Mouse (Mus musculus) forebrain, embryonic 12.5 days (tissue): ENCODE measurements around the gene Tmem132c. TPM values are rescaled to one million over a fixed set of nuclear protein-coding genes. Genes with fewer than 3 reads are reported as not detected.

ENCODE experiments used
- ATAC-seq: fragments of 200-750 bp; cut with Nextera tagmentation; 2 replicates; pipeline ENCODE4 v1.8.0; 2017; ENCODE audit warnings: moderate TSS enrichment; ENCODE audit not compliant: low FRiP score
- H3K27ac ChIP-seq: fragments of 300-500 bp; sonication (generic); 2 replicates; pipeline ENCODE4 v1.5.1; 2016; ENCODE audit warnings: mild to moderate bottlenecking
- H3K27me3 ChIP-seq: fragments of 300-500 bp; sonication (generic); 2 replicates; pipeline ENCODE4 v1.6.1; 2016; ENCODE audit warnings: mild to moderate bottlenecking
- H3K36me3 ChIP-seq: fragments of 300-500 bp; sonication (generic); replicated peaks from 2 replicates; pipeline ENCODE4 v1.6.1; 2016; ENCODE audit warnings: mild to moderate bottlenecking
- H3K4me1 ChIP-seq: fragments of 300-500 bp; sonication (generic); 2 replicates; pipeline ENCODE4 v1.6.1; 2016
- H3K4me2 ChIP-seq: fragments of 300-500 bp; sonication (generic); 2 replicates; pipeline ENCODE4 v1.6.1; 2016; ENCODE audit warnings: mild to moderate bottlenecking, moderate library complexity
- H3K4me3 ChIP-seq: fragments of 300-500 bp; sonication (generic); replicated peaks from 2 replicates; pipeline ENCODE4 v1.5.1; 2016; ENCODE audit warnings: mild to moderate bottlenecking
- H3K9ac ChIP-seq: fragments of 300-500 bp; sonication (generic); 2 replicates; pipeline ENCODE4 v1.6.1; 2016; ENCODE audit warnings: mild to moderate bottlenecking
- H3K9me3 ChIP-seq: fragments of 300-500 bp; sonication (generic); 2 replicates; pipeline ENCODE4 v1.6.1; 2016
- WGBS: fragments of 180-500 bp; shearing (Covaris S2); methylation state at CpG from one replicate; pipeline ENCODE4 v1.1.7; 2016; 5-methylcytosine and 5-hydroxymethylcytosine counted together
- polyA plus RNA-seq: library from polyadenylated mRNA; unstranded; fragments of >200 nt; fragmentation: Nextera tagmentation; extraction: Ambion mirVana; gene quantifications from 2 replicates; pipeline ENCODE4 v1.2.1, GENCODE M21; 2016

The Tmem132c gene
- polyA plus RNA-seq, 1 experiment from 2014 or later: 20.9 TPM

DNA sequence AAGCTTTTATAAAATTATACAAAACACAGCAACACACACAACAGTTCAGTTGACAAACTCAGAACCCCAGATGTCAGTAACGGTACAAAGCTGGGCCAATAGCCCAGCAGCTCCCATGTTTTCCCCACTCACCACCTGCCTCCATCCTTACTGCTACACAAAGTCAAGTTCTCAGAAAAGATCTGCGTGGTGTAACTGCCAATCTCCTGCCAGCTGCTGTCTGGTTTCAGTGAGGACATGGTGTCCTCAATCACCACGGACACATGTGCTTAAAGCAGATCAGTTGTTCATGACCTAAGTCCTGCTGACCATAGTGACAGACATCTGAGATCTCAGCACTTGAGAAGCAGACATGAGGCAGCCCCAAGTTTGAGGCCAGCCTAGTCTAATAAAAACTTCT, 354.1 kb downstream of the Tmem132c start:
- no peak overlapping the region for H3K4me3 ChIP-seq
- no peak overlapping the region for H3K27ac ChIP-seq
- H3K9ac ChIP-seq: no peak overlapping the region
- no peak overlapping the region for H3K4me2 ChIP-seq
- no peak for ATAC-seq
- peaks cover 84% of the 10 kb centered on the region for H3K36me3 ChIP-seq
- H3K27me3 ChIP-seq: no peaks in the 10 kb centered on the region
- no peaks in the 10 kb centered on the region for H3K4me1 ChIP-seq
- WGBS: 96% methylated on average over 3 of the region's 3 CpGs
- no peaks in the 10 kb centered on the region for H3K9me3 ChIP-seq

DNA sequence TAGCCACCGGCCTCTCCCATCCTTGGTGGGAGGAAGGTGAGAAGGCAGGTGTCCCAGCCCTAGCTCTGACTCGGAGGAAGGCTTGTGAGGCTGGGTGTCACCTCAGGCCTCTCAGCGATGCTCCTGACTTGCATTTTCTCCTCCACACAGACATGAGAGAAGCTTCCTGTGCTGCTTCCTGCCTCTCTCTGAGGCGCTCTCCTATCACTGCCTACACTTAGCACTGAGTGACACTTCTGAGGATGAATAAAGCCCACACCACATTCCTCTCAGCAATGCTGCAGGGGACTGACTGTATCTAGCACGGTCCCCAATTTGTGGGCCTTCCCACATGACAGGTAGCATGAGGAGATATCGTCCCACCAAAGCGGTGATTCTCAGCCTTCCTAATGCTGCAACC, 355.3 kb downstream of the Tmem132c start:
- ATAC-seq: no peak
- no peak overlapping the region for H3K4me3 ChIP-seq
- peaks cover 94% of the 10 kb centered on the region for H3K36me3 ChIP-seq
- no peak overlapping the region for H3K9ac ChIP-seq
- no peak overlapping the region for H3K4me2 ChIP-seq
- no peaks in the 10 kb centered on the region for H3K4me1 ChIP-seq
- no peaks in the 10 kb centered on the region for H3K27me3 ChIP-seq
- no peak overlapping the region for H3K27ac ChIP-seq
- H3K9me3 ChIP-seq: no peaks in the 10 kb centered on the region
- 93% methylated on average over 7 of the region's 7 CpGs for WGBS

DNA sequence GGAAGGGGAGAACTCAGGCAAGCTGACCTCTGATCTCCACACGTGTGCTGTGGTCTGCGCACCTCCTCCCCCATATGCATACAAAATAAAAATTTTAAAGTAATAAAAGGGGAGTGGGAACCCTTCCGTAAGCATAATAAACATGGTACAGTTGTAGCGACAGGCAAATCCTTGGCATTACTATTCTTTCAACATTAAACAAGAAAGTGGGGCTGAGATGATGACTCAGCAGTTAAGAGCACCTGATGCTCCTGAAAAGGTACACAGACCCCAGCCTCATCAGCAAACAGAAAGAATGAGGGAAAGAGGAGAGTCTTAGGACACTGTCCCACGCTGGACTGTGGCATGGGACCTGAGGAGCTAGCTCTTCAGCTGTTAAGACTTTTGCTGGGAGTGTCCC, 361.4 kb downstream of the Tmem132c start:
- peaks cover 92% of the 10 kb centered on the region for H3K36me3 ChIP-seq
- H3K4me3 ChIP-seq: no peak overlapping the region
- 94% methylated on average over 5 of the region's 5 CpGs for WGBS
- no peak overlapping the region for H3K9ac ChIP-seq
- no peak overlapping the region for H3K4me2 ChIP-seq
- no peaks in the 10 kb centered on the region for H3K9me3 ChIP-seq
- H3K4me1 ChIP-seq: no peaks in the 10 kb centered on the region
- no peaks in the 10 kb centered on the region for H3K27me3 ChIP-seq
- no peak overlapping the region for H3K27ac ChIP-seq
- ATAC-seq: no peak

DNA sequence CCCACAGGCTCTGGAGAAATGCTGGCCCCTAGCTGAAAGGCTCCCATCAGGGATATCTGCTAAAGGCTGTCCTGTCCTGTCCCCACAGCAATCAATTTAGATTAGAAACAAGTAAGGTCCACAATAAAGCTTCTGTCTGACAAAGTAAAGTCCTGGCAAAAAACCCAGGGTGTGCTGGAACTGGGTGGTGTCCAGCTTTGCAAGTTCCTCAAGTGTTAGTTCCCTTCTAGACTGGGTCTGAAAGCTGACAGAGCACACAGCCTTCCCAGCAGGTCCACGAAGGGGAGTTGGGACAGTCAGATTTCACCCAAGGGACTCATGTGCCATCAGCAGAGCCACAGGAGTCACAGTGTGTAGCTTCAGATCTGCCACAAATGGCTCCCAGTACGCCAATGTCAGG, 365.9 kb downstream of the Tmem132c start:
- peaks cover 57% of the 10 kb centered on the region for H3K36me3 ChIP-seq
- H3K9me3 ChIP-seq: no peaks in the 10 kb centered on the region
- 0 out of 2 replicates have a peak, but pooled peaks cover 5% of the 10 kb centered on the region for H3K4me1 ChIP-seq
- no peak overlapping the region for H3K4me2 ChIP-seq
- H3K27ac ChIP-seq: no peak overlapping the region
- 95% methylated on average over 2 of the region's 2 CpGs for WGBS
- ATAC-seq: no peak
- no peak overlapping the region for H3K4me3 ChIP-seq
- H3K9ac ChIP-seq: no peak overlapping the region
- no peaks in the 10 kb centered on the region for H3K27me3 ChIP-seq

DNA sequence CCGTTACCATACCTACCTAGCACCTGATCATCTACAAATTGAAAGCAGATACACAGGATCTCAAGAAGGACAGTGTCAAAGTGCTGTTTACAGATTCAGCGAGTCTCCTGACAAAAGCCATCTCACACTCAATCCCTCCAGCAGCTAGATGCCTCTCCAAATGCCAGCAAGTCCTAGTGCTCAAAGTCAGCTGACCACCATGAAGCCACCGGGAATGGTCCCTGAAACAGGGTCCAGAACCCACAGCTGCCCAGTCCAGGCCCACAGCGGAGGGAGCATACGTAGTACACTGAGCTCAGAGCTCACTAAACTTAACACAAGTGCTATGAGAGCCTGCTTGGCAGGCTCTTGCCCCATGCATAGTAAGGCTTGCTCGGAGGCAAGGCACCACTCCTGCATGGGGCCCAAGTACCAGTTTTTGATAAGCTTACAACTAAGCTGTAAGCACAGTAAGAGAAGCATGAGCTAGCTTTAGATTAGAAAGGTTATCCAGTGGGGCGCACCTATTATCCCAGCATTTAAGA, 367.6 kb downstream of the Tmem132c start:
- Histone ChIP-seq H3K9me3 (no peaks in the 10 kb centered on the region), H3K27ac (no peak overlapping the region), H3K4me3 (no peak overlapping the region), H3K9ac (no peak overlapping the region), H3K4me1 (peaks cover 10% of the 10 kb centered on the region; the same call in 1 of the 2 replicates), H3K36me3 (peaks cover 40% of the 10 kb centered on the region), H3K27me3 (no peaks in the 10 kb centered on the region), H3K4me2 (no peak overlapping the region)
- no peak for ATAC-seq
- 91% methylated on average over 7 of the region's 7 CpGs for WGBS

DNA sequence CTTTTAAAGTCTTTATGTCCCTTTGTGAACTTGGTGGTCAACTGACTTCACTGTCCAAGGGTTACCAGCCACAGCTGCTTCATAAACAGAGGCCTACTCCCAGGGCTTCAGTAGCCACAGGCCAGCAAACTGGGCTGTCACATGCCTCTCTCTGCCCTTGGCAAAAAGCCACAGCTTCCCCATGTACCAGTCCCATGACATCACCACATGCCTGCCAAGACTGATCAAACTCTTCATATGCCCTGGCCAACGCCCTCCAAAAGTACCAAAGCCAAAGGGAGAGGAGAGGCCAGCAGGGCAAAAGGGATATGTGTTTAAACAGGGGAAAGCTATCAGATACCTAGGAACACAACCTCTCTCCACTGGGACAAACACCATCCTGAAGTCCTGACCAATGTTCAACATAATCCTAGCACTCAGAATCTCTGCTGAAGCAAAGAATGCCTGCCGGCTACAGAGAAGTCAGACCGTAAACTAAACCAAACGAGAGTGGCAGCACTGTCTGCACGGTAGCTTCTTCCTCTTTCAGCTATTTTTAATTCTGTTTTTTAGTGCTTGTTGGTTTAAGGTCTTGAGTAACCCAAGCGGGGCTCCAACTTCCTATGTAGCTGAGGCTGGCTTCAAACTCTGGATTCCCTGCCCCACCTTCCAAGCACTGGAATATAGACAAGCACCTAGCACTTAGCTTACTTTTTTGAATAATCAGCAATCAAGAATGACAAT, 369.3 kb downstream of the Tmem132c start:
- H3K4me2 ChIP-seq: no peak overlapping the region
- peaks cover 27% of the 10 kb centered on the region for H3K36me3 ChIP-seq
- ATAC-seq: no peak
- H3K27me3 ChIP-seq: no peaks in the 10 kb centered on the region
- H3K9me3 ChIP-seq: no peaks in the 10 kb centered on the region
- no peak overlapping the region for H3K27ac ChIP-seq
- peaks cover 25% of the 10 kb centered on the region for H3K4me1 ChIP-seq
- H3K9ac ChIP-seq: no peak overlapping the region
- 83% methylated on average over 6 of the region's 6 CpGs for WGBS
- H3K4me3 ChIP-seq: no peak overlapping the region

DNA sequence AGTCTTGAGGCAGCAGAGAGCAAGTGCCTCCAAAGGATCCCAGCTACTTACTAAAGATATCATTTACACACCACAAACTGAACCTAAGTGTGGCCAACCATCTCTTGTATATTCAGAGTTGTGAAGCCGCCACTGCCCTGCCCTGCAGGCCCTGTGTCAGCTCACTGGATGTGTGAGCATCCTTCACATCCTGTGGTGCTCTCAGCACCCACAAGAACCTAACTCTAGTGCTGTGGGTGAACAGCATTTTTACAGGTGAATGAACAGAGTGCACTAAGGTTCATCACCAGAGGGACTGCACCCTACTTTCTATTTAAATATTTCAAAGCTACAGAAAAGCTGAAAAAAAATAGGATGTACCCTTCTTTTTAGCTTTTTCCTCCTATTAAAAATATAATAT, 370.3 kb downstream of the Tmem132c start:
- 88% methylated on average over 1 of the region's 1 CpGs for WGBS
- no peaks in the 10 kb centered on the region for H3K9me3 ChIP-seq
- no peak overlapping the region for H3K4me3 ChIP-seq
- no peak for ATAC-seq
- no peak overlapping the region for H3K9ac ChIP-seq
- H3K4me1 ChIP-seq: peaks cover 31% of the 10 kb centered on the region
- H3K36me3 ChIP-seq: peaks cover 20% of the 10 kb centered on the region
- no peaks in the 10 kb centered on the region for H3K27me3 ChIP-seq
- no peak overlapping the region for H3K4me2 ChIP-seq
- H3K27ac ChIP-seq: no peak overlapping the region

DNA sequence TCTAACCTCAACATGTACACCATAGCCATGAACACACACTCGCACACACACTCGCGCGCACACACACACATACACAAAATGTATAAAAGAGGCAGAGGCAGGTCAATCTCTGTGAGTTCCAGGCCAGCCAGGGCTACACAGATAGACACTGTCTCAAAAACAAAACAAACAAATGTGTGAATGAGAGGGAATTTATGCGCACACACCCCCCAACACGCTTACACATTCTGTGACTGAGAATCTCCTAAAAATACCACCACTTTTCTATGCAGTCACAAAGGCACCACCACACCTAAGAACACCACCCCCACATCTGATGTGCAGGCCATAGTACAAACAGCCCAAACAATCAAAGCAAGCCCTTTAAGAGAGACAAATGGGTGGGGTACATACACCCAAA, 370.8 kb downstream of the Tmem132c start:
- H3K9ac ChIP-seq: no peak overlapping the region
- H3K36me3 ChIP-seq: peaks cover 15% of the 10 kb centered on the region
- no peak overlapping the region for H3K4me2 ChIP-seq
- WGBS: 97% methylated on average over 6 of the region's 6 CpGs
- no peaks in the 10 kb centered on the region for H3K27me3 ChIP-seq
- H3K9me3 ChIP-seq: no peaks in the 10 kb centered on the region
- ATAC-seq: no peak
- peaks cover 31% of the 10 kb centered on the region for H3K4me1 ChIP-seq
- H3K27ac ChIP-seq: no peak overlapping the region
- no peak overlapping the region for H3K4me3 ChIP-seq
